Mouse (Mus musculus) stomach, adult 2 months (tissue): ENCODE measurements around the gene Tab1. TPM values are rescaled to one million over a fixed set of nuclear protein-coding genes. Genes with fewer than 3 reads are reported as not detected.

Experiments
- polyA plus RNA-seq: library from polyadenylated mRNA; depleted of rRNA; stranded (reverse); fragments of >200 nt; gene quantifications from 2 replicates; pipeline ENCODE4 v1.2.3, GENCODE M21; 2012; rRNA removed

Tab1 gene
- 21.3 and 21.9 TPM in 2 replicates for polyA plus RNA-seq

GRCm38 (mm10) chr15:80132993-80133586, at the start of gene Tab1:
Tab1 (plus strand) TSS chr15:80133127.

GRCm38 (mm10) chr15:80091121-80091955, 41.6 kb upstream of the Tab1 start, which contains the start of the genes Syngr1 and Rpl3:
Syngr1 (plus strand) TSS chr15:80091334.
Rpl3 (minus strand) TSS chr15:80091868.

GRCm38 (mm10) chr15:80173001-80173771, 40.3 kb downstream of the Tab1 start, which contains the start of gene Mgat3:
Mgat3 (plus strand) TSS chr15:80173721.

Other genes with a start within 250 kb of the Tab1 start
- 5.1 and 8.7 TPM in 2 replicates for gene Apobec3, start 241.5 kb upstream of the Tab1 start, polyA plus RNA-seq
- gene Cbx7, start 162.0 kb upstream of the Tab1 start, polyA plus RNA-seq = 13.7 and 24.7 TPM in 2 replicates
- 15.7 and 20.9 TPM in 2 replicates for gene Pdgfb, start 118.2 kb upstream of the Tab1 start, polyA plus RNA-seq
- gene Syngr1, start 41.8 kb upstream of the Tab1 start, polyA plus RNA-seq = 118 and 135 TPM in 2 replicates
- gene Rpl3, start 41.3 kb upstream of the Tab1 start, polyA plus RNA-seq = 288 and 389 TPM in 2 replicates
- 14.8 and 15.8 TPM in 2 replicates for gene Mgat3, start 40.6 kb downstream of the Tab1 start, polyA plus RNA-seq
- 4.9 and 5.9 TPM in 2 replicates for gene Mief1, start 100.9 kb downstream of the Tab1 start, polyA plus RNA-seq
- gene AC140267.1, start 102.7 kb downstream of the Tab1 start, polyA plus RNA-seq = not detected in 2 replicates
- gene Atf4, start 122.1 kb downstream of the Tab1 start, polyA plus RNA-seq = 83.1 and 91.7 TPM in 2 replicates
- 11.4 and 15.8 TPM in 2 replicates for gene Rps19bp1, start 131.2 kb downstream of the Tab1 start, polyA plus RNA-seq
- gene Cacna1i, start 154.1 kb downstream of the Tab1 start, polyA plus RNA-seq = 0.05 TPM in 2 replicates